Mouse (Mus musculus): ENCODE measurements around the gene Ankrd6. TPM values are rescaled to one million over a fixed set of nuclear protein-coding genes. Genes with fewer than 3 reads are reported as not detected.

The Ankrd6 gene
- total RNA-seq, 4 experiments from 2014 or later, result 4.0 to 6.2 (median 5.1) TPM

DNA sequence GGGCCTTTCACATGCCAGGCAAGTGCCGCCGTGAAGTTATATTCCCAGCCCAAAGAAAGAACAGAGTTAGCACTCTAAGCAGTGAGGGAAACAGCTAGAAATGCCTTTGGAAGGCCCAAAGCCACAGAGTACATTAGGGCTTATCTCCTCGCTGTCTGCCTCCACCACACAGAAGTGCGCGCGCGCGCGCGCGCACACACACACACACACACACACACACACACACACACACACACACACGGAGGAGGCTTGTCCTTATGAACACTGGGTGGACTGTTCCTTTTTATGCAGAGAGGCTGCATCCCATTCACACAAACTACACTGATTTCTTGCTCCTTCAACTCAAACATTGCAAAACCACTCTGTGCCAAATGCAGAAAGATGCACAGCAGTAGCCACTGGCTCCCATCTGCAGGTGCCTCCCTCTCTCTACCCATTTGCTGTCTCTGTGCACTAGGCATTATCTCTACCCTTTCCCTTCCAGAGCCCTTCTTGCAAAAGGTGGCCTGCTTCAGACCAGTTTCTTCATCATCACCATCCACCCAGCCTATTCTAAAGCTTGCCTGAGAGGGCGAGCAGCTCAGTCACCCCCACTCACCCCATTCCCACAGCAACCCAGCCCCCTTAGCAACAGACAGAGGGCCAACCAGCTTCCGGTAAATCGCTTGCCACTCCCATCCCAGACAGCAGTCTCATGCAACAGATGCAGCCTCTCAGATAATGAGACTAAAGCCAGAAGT is 88.5 kb downstream of the Ankrd6 start:
- no peak for DNase-seq (ENCODE audit: low spot score)

DNA sequence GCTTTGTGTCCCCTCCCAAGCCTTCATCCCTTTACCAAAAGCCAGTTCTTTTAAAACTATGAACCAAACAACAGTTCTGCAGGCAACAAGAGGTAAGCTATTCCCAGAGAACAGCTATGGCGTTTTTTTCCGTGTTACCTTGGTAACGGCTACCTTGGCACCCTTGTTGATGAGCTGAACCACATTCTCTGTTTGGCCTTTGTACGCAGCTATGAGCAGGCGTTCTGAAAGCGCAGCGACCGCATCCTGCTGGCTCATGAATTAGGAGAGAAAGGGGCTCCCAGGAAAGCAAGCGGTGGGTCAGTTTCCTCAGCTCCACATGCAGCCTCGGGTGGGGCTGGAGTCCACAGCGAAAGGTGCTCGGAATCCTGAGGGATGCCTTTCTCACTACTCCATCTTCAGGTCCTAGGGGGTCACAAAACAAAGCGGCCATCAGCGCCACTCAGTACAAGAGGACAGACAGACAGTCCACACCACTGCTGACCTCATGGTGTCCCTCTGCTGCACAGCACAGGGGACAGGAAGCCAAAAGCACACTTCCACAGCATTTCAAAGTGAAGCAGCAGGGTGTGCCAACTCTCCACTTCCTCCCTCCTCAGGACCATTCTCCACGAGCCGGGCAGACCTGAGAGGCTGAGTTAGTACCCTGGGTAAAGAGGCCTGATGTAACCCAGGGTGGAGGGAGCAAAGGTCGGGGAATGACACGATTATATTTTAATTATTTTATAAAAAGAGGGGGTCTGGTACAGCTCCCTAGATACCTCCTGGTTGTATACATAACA is 90.3 kb downstream of the Ankrd6 start:
- no peak for DNase-seq (ENCODE audit: low spot score)

DNA sequence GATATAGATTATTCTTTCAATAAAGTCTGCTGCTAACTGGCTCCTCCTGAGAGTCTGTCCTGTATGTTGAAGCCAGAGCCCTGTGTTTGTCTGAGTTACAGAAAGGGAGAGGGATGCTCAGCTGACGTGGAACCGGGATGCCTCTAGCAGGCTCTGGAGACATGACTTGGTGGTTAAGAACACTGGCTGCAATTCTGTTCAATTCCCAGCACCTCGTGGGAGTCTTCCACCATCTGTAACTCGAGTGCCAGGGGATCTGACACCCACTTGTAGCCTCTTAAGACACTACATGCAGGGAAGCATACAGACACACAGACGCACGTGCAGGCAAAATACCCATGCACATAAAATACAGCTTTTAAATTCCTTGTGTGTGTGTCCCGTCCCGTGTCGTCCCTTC is 95.1 kb downstream of the Ankrd6 start:
- DNase-seq (ENCODE audit: low spot score), result no peak

DNA sequence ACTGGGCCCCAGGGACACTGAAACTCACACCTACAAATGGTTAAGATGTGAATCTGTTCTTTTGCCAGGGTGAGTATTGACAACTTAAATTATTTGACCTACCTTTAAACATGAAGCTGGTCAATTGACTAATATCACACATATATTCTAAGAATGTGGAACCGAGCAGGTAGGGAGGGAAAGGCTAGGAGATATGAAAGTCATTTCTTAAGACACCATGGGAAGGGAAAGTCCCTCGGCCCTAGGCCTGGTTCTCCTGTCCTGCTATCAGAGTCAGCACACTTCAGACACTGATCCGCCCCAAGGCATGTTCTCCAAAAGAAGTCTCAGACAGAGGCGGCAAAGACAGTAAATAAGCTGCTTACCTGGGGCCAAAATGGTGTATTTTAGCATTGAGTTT is 95.7 kb downstream of the Ankrd6 start:
- DNase-seq (ENCODE audit: low spot score), result no peak

DNA sequence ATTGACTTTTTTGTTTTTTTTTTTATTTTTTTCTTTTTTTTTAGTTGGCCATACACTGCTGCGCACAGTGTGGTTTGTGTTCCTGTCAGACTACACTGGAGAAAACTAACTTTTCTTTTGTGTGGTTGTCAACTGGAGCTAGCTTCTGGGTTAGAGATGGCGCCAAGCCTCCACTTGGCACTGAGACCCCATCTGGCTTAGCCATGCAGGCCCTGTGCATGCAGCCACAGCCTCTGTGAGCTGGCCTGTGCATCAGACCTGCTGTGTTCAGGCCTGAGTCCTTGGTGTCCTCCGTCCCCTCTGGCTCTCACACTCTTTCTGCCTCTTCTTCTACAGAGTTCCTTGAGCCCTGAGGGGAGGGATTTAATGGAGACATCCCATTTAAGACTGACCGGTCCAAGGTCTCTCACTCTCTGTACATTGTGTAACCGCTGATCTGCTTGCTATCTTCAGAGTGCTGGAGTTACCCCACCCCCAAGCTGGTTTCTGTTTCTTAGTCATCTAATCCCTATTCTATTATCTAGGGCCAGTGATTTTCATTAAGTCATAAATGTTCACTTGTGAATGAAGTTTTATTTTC is 96.9 kb downstream of the Ankrd6 start:
- DNase-seq (ENCODE audit: low spot score), result no peak

DNA sequence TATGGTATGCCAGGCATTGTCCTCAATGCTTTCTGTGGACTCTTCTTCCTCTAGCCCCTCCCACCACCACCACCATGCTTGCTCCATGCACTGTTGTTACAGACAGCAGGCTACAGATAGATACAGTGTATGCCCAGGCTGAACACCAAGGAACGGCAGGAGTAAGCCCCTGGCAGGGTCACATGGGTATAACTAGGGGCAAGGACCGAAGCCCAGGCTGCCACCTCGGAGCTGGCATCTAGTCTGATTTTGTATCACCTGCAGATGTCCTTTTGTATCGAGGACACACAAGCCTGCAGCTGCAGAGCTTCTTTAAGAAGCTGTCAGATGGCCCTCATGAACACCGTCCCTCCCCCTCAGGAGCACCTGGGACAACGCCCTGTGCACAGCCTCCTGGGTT is 97.8 kb downstream of the Ankrd6 start:
- DNase-seq (ENCODE audit: low spot score), result no peak

DNA sequence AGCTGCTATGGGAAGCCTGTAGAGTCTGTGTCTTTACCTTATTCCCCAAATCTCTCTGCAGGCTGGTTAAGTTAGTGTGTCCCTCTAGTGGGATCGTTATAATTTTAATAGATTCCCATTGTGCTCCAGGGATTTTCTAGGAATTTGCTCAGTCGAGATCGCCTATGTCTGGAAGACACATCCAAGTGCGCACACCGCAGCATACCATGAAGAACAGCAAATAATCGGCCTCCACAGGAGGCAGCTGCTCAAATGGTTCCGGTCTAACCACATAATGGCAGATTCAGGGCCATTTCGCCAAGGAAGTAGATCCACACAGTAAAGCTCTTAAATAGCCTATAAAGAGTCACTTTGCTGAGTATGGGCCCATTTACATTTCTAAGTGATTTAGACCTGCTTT is 98.3 kb downstream of the Ankrd6 start:
- no peak for DNase-seq (ENCODE audit: low spot score)

DNA sequence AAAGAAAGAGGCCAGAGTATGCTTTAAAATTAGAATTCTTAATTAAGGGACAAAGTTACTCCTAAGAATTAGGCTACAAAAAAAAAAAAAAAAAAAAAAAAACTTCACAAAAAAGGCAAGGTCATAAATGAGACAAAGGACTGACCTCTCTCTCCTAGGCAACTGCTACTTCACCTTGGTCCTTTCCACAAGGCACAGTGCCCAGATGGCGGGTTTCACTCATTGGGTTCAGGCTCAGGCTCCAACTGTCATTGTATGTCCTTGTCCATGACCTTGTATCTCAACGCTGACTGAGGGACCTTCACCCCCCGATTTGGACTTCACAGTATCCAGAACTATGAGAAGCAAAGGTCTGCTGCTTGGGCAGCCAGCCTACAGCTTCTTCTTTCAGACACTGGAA is 112.2 kb downstream of the Ankrd6 start:
- DNase-seq (ENCODE audit: low spot score), result no peak

DNA sequence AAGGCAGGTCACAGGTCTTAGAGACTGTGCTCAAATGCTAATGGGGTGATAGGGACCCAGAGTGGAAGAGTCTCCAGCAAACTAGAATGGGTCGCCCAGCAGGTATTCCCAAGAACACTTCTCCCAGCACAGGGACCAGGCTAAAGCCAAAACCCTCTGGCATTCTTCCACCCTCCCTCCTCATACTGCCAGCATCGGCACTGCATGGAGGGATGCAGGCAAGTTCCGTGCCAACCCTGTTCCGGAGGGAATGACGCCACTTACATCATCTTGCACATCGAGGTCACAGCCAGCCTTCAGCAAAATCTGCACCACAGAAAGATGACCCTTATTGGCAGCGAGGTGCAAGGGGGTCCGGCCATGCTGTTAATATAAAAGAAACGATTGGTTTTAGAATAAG is 114.6 kb downstream of the Ankrd6 start:
- DNase-seq (ENCODE audit: low spot score), result no peak

DNA sequence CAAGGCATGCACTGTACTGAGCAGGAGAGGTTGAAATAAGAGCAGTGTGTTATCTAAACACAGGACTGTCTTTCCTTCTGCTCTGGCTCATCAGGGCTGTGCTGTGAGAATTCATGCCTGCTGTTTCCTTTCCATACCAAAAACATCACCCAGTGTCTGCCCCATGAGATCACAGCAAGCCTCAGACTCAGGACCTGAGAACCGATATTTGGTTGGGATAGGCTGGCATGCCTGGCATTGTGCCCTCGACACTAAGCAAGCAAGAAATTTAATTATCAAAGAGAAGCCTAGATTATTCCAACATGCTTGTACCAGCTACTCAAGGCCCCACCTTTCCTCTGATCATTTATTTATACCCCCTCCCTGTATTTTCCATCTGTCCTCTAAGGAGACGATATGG is 116.1 kb downstream of the Ankrd6 start:
- DNase-seq (ENCODE audit: low spot score), result no peak

DNA sequence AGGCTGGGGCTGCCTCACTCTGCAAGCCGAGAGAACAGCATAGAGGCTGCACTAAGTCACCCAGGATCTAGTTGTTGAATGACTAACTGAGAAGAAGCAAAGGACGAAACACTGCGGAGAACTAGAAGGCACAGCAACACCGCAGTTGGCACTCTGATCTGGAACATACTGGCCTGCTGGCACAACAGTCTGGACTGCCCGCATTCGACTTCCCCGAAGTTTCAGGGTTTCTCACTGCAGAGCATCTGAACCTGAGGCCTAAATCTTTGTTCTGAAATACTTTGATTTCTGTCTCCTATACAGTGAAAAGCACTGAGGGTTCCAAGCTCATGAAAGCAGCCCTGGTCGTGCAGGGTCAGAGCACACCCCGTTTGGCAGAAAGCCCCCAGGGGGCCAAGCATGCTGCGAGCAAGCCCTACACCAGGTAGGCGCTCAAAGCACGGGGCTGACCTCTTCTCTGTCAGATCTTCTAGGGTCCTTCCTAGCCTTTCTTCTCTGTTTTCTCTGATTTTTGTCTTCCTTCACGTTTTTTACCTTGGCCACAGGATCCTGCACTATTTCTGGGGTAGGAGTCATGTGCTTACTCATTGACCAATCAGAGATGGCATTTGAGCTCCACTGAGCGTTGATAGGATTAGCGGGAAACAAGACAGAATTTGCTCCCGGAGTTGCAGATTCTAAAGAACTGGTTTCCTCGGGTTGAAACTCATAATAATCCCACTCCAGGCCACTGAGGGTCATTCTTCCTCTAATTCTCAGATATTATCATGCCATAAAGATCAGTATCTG is 117.0 kb downstream of the Ankrd6 start:
- no peak for DNase-seq (ENCODE audit: low spot score)

DNA sequence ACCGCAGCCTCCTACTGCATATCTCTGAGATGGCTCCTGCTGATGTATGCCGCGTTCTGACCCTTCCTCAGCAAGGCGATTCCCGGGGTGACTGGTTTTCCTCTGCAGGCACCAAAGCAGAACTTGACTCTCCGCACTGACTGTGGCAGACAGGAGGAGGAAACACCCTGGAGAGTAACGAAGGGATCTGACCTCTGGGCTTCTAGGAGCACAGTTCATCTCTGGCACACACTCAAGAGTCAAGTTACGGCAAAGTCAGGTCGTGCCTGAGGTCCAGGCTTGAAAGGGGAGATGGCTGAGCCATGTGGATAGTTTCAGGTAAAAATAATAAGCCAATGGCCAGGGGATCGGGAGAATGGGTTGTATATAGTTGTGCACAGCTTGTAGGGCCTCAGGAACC is 121.3 kb downstream of the Ankrd6 start:
- DNase-seq (ENCODE audit: low spot score), result no peak

DNA sequence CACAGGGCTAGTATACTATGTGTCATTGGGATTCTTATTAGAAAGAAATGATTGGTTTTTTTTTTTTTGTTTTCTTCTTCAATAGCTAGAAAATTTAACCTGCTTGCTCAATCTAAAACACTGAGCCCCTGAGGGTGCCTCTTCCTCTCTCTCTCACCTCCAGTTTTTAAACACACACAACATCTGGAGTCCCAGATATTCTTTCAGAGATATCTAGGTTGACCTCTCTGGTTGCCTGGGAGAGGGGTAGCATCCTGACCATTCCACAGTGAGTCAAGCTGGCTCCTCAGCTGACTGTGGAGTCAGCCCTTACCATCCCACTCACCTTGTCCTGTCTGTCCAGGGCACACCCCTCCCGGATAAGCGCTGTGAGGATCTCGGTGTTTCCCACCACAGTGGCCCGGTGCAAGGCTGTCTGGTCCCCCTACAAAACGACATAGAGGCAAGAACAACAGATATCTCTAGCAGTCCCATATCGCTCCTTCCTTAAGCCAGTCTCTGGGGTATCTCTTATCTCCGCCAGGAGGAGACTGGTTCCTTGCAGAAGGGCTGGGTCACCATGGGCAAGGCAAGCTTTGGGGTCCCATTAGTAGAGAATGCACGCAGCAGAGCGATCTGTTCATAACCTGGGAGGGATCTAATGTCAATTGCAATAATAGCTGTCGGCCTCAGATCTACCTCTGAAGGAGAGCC is 122.1 kb downstream of the Ankrd6 start:
- no peak for DNase-seq (ENCODE audit: low spot score)

DNA sequence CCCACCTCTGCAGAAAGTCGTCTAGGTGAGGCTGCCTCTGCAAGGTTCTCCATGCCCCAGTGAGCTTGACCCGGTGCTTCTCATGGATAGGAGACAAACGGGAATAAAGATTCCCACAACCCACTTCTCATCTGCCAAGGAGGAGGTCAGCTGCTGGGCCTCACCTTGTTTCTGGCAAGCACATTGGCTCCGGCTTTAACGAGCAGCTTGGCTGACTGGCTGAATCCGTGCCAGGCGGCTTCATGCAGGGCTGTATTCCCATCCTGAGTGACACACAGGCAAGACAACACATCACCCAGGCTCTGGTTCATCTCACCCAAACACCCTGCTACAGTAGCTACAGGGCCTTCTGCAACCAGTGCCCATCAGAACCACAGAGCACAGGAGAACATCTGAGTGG is 123.7 kb downstream of the Ankrd6 start:
- peak; percentile 27 for DNase-seq (ENCODE audit: low spot score)

DNA sequence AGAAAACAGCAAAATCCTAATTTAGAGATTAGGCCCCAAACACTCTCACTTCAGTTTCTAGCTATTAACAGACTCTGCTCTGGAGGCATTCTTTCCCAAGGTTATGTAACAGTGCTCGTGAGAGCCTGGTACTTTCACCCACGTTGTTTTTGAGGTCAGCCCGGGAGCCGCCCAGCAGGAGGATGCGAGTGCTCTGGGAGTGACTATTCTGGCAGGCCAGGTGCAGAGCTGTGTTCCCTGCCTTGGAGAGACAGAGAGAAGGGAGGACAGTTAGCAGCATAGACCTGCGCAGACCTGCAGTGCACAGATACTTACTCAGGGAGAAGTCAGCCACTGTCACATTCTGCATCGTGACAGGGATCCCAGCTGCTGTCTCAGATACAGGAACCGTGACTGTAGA is 126.4 kb downstream of the Ankrd6 start:
- no peak for DNase-seq (ENCODE audit: low spot score)

DNA sequence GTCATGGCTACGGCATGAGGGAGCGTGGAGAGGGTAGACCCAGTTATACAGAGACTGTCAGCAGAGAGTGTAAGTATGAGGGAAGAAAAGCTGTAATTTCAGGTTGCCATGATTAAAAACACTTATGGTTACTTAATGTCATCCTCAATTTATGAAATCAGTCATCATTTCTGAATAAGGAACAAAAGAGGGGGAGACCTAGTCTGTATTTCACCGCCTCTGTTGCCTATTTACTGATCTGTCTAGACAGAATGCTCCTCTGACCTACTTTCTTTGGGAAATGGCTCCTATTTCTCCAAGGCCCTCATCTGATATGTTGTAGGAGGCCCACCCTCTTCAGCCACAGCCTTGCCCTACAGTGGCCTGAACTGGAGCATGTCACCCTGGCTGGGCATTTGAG is 130.0 kb downstream of the Ankrd6 start:
- no peak for DNase-seq (ENCODE audit: low spot score)

DNA sequence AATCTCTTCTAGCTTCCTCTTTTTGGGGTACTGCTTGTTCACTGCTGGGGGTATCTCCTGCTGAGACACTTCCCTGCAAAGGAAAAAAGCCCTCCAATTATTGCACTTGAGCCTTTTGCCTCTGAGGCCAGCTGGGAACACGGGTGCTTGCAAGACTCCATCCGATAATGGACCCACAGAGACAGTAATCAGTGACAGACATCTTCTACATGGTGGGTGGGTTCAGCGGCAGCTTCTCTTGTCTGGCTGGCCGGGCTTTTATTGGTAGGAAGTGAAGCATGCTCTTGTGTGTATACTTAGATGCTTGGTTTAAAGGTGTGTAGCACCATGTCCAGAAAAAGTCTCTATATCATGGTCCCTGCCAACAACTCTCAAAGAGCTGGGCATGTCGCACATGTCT is 133.2 kb downstream of the Ankrd6 start:
- DNase-seq (ENCODE audit: low spot score), result no peak

DNA sequence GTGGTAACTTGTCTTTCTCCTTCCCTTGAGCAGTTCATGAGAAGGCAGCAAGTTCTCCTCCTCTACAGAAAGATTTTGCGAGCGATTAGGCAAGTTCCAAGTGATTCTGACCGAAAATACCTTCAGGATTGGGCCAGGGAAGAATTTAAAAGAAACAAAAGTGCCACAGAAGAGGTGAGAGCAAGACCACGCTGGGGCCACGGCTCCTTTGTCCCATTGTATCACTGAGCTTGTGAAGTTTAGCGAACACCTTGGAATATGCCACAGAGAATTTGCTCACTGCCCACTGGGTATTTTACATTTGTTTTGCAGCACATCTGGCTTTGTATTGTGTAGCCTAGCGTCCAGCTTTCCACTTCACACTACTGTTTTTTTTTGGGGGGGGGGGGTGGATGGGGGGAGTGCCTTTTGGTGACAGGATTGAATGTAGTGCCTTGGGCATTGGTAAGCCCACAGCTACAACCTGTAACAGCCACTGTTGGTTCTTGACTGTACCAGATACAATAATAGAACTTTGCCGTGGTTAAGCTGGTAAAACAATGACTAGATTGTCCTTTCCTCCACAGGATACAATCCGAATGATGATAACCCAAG is 150.0 kb downstream of the Ankrd6 start:
- no peak for DNase-seq (ENCODE audit: low spot score)

DNA sequence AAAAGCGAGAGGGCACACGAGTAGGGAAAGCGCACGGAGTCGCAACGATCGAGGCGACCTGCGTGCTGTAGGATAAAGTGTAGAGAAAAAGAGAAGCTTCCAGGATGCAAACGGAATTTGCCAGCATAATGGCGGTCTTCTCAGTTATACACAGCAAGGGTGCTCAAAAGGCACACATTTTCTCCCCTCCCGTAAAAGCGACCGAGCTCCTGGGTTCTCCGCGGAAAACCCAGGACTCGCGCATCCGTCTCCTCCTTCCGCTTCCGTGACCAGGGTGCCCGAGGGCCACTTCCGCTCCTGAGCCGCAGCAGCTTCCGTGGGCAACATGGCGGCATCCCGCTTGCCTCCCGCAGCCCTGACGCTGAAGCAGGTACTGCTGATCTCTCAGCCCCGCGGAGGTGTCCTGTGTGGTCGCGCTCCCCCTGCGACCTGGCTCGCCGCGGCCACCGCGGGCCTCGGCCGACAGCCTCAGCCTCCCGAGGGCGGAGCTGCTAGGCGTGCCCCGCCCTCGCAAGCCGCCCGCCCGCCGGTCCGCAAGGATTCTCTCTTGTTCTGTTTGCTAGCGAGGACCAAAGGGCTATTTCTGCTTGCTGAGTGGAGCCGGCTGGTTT is 150.6 kb downstream of the Ankrd6 start, which contains the start of gene Lyrm2:
Lyrm2 (plus strand) TSS at position 288 of the 611 bp plus-strand sequence.
- DNase-seq (ENCODE audit: low spot score), result peak; percentile 76

DNA sequence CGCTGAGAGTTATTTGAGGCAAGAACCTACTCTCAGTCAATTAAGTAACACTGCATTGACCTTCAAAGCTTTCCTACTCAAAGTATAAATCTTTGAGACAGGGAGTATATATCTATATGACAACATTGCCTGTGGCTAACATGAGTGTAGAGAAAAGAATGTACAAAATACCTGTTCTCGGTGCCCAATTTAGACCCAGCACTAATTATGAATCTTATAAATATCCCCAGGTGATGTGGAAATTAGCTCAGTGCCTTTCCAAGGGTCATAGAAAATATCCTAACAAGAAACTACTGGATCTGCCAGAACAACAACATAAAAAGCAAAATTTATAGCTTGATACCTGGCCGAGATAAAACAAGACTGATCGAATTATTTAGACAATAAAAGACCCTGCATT is 151.7 kb downstream of the Ankrd6 start:
- DNase-seq (ENCODE audit: low spot score), result no peak

DNA sequence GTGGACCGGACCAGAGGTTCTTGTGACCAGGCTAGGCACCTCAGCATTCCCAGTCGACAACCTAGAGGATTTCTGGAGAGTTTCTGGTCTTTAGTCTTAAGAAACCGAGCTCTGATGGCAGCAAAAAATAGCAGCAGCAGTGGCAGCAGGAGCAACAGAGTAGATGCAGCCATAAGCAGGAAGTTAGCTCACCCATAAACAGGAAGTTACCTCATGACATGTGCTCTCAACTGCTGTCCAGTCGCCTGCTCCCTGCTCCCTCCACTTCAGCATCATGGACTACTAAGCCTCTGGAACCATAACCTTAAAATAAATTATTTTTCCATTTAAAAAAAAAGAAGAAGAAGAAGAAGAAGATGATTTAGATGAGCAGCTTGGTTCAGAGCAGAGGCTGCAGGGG is 161.6 kb downstream of the Ankrd6 start:
- DNase-seq (ENCODE audit: low spot score), result no peak

All from heart, adult 8-10 months (tissue).